Mouse (Mus musculus): ENCODE results near the gene Pld4.

DNA sequence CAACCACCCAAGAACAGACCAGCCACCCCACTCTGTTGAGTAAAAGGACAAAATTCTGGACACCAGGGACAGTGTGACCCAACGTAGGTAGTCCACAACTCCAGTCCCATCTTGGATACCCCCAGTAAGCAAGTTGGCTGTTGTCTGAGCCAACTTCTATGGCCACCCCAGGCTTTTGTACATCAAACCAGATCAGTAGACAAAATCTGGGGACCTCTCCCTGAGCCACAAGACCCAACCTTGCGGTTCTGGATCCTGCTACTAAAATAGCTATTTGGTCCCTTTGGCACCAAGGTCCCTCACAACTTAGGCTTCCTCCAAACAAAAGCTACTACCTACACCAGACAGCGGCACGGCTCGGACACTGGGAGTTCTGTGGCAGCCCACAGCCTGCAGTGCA, 34.5 kb downstream of the Pld4 start:
- TF ChIP-seq POLR2A (IDR thresholded peaks at IDR 0.05; ENCODE audit: borderline replicate concordance, control insufficient read depth, low read depth, low read length): no peak
- TF ChIP-seq CTCF (IDR thresholded peaks at IDR 0.05; ENCODE audit: control insufficient read depth, insufficient read depth, low read length): no peak

Data from bone marrow, adult 2 months (tissue).